Mouse (Mus musculus): ENCODE data around the gene Arcn1.

GRCm38 (mm10) chr9:44732921-44733530, 34.6 kb downstream of the Arcn1 start:
- TF ChIP-seq EP300 (IDR thresholded peaks at IDR 0.05; ENCODE audit: low read depth) (no peak), CTCF (IDR thresholded peaks at IDR 0.05; ENCODE audit: low read depth) (no peak)

Measured in liver, embryonic 14.5 days (tissue).